Mouse (Mus musculus): ENCODE measurements at regions not wholly inside any gene's neighbourhood (a gene's known extent, or its start where the extent isn't known, plus 50 kb on each side); places are given as distances from the start of the nearest gene placed in this dataset.

GRCm38 (mm10) chr1:142006316-142006715, 1634.1 kb upstream of the B3galt2 start:
- intact Hi-C loops (cut with DNase I), result no loop called here
- no peak for DNase-seq (ENCODE audit: low spot score in 2 of 2)

- DNase-seq (ENCODE audit: low spot score in 2 of 2), result no peak
- intact Hi-C loops (cut with DNase I), result no loop called here
Observed at GRCm38 (mm10) chr1:142042751-142043150, 1597.7 kb upstream of the B3galt2 start.

GRCm38 (mm10) chr1:142055207-142055606, 1585.3 kb upstream of the B3galt2 start:
- DNase-seq (ENCODE audit: low spot score in 2 of 2), result no peak
- intact Hi-C loops (cut with DNase I), result no loop called here
